Mouse (Mus musculus): Measurements from ENCODE around the gene Sept9. TPM values are rescaled to one million over a fixed set of nuclear protein-coding genes. Genes with fewer than 3 reads are reported as not detected.

Sept9 gene
- total and polyA plus RNA-seq, 2 experiments from 2014 or later: 112 TPM

DNA sequence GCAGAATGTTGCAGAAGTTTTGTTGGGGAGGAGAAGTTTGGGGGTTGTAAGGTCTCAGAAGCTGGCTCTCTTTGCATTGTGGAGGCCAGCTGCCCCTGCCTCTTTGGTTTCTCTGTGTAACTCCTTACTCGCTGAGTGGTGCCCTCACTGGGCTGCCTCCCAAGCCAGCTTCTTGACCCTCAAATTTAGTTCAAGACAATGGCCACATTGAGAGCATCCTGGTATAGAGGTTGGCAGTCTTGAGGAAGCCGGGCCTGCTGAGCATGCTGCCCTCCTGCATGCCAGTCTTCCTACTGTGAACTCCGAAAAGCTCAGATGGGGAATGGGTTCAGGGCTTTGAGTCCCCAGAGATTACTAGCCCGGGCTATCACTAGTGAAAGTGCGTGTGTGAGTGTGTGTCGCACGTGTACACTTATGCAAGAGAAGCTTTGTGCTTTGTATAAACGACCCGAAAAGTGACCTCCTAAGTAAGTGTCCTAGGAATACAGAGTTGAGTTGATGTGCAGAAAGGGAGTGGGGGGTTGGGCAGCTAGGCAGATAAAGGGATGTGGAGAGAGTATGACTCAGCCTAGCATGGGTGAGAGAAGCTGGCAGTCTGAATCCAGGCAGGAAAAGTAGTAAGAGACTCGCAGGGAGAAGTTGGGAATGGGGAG, 69.0 kb downstream of the Sept9 start:
- H3K4me2 ChIP-seq (ENCODE audit: low read depth): no peak overlapping the region
- no peaks in the 10 kb centered on the region for H3K27me3 ChIP-seq (ENCODE audit: insufficient read depth, low read length)
- 35% methylated on average over 10 of the region's 10 CpGs for WGBS
- ATAC-seq (no peak), DNase-seq (no peak)
- H3K36me3 ChIP-seq (ENCODE audit: insufficient read depth): no peaks in the 10 kb centered on the region
- H3K9me3 ChIP-seq (ENCODE audit: low read length): no peaks in the 10 kb centered on the region
- no peak overlapping the region for H3K4me3 ChIP-seq (ENCODE audit: low read depth, low read length)
- peaks cover 10% of the 10 kb centered on the region; the same call in 1 of the 2 replicates for H3K4me1 ChIP-seq (ENCODE audit: insufficient read depth)
- no peak overlapping the region for H3K27ac ChIP-seq (ENCODE audit: low read depth, low read length)
- TF ChIP-seq CTCF (IDR thresholded peaks at IDR 0.05; ENCODE audit: low read depth): no peak
- no peak overlapping the region for H3K9ac ChIP-seq

DNA sequence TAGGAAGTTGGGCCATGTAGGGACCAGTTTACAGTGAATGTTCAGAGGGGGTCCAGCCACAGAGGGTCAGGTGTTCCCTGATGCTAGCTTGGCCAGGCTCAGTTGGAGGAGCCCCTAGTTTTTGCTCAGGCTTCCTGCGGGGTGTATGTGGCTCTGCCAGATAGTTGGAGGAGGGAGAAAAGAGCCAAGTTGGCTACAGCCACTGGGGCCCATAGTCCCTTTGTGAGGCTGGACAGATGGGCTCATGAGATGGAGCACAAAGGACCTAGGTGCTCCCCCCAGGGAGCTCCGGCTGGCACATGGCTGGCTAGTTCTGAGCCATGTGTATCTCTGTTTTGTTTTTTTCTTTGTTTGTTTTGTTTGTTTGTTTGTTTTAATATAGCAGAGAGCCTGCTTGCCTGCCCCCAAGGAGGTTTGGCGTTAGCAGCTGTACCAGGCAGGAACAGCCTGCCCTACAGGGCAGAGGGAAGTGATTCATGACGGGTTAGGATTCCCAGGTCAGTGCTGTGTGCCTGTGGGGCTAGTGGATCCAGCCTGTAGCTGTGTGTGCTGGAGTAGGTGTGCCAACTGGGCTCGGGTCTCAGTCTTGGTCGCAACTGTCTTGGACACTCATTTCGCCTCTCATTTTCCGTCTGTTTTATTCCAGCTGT, 69.7 kb downstream of the Sept9 start:
- no peaks in the 10 kb centered on the region for H3K36me3 ChIP-seq (ENCODE audit: insufficient read depth)
- H3K4me3 ChIP-seq (ENCODE audit: low read depth, low read length): no peak overlapping the region
- no peaks in the 10 kb centered on the region for H3K9me3 ChIP-seq (ENCODE audit: low read length)
- H3K27me3 ChIP-seq (ENCODE audit: insufficient read depth, low read length): no peaks in the 10 kb centered on the region
- DNase-seq: peak; percentile 25
- 42% methylated on average over 8 of the region's 8 CpGs for WGBS
- no peak overlapping the region for H3K4me2 ChIP-seq (ENCODE audit: low read depth)
- ATAC-seq: no peak
- H3K4me1 ChIP-seq (ENCODE audit: insufficient read depth): peaks cover 10% of the 10 kb centered on the region; the same call in 1 of the 2 replicates
- no peak overlapping the region for H3K9ac ChIP-seq
- 0 out of 2 replicates have a peak overlapping the region, but pooled peaks have one; percentile 29 for H3K27ac ChIP-seq (ENCODE audit: low read depth, low read length)
- no peak for TF ChIP-seq CTCF (IDR thresholded peaks at IDR 0.05; ENCODE audit: low read depth)

DNA sequence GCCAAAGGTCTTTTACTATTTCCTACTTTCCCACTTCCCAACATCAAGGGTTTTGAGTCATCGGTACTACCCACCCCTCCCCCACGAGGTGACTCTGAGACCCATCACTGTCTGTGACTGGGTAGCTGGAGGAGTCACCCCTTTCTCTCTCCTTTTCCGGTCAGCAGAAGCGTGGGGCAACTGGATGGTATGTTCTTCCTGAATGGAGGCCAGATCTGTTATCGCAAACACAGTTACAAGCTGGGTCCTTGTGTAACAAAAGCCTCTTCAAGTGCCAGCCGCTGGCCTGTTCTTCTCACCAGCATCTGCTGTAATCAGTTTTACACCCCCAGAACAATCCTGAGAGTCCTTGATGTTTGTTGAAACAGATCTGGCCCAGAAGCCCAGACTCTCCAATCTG, 70.5 kb downstream of the Sept9 start:
- Histone ChIP-seq H3K9me3 (ENCODE audit: low read length) (no peaks in the 10 kb centered on the region), H3K9ac (no peak overlapping the region), H3K4me3 (ENCODE audit: low read depth, low read length) (no peak overlapping the region), H3K36me3 (ENCODE audit: insufficient read depth) (no peaks in the 10 kb centered on the region), H3K4me1 (ENCODE audit: insufficient read depth) (peaks cover 10% of the 10 kb centered on the region; the same call in 1 of the 2 replicates), H3K4me2 (ENCODE audit: low read depth) (no peak overlapping the region), H3K27me3 (ENCODE audit: insufficient read depth, low read length) (no peaks in the 10 kb centered on the region), H3K27ac (ENCODE audit: low read depth, low read length) (no peak overlapping the region)
- ATAC-seq (no peak), DNase-seq (no peak)
- TF ChIP-seq CTCF (IDR thresholded peaks at IDR 0.05; ENCODE audit: low read depth): no peak
- WGBS: 60% methylated on average over 6 of the region's 6 CpGs

DNA sequence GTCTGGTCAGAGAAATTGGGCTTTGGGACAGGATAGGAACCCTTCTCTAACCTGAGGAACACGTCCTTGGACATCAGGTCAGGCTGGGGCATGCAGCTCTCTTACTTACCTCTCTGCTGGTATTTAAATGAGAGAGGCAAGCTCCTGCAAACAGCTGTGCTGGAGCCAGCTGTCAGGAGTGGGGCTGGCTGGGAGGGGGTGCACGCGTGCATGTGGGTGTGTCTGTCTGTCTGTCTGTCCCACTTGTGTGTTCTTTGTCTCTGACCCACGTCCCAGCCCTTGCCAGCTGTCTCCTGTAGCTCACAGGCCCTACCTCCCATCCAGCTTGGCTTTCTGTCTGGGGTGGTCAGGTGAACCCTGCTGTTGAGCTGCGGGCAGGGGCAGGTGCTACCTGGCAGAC, 75.5 kb downstream of the Sept9 start:
- no peaks in the 10 kb centered on the region for H3K27me3 ChIP-seq (ENCODE audit: insufficient read depth, low read length)
- DNase-seq (no peak), ATAC-seq (no peak)
- no peak overlapping the region for H3K4me3 ChIP-seq (ENCODE audit: low read depth, low read length)
- TF ChIP-seq CTCF (IDR thresholded peaks at IDR 0.05; ENCODE audit: low read depth): no peak
- no peaks in the 10 kb centered on the region for H3K9me3 ChIP-seq (ENCODE audit: low read length)
- H3K9ac ChIP-seq: no peak overlapping the region
- H3K27ac ChIP-seq (ENCODE audit: low read depth, low read length): no peak overlapping the region
- WGBS: 71% methylated on average over 5 of the region's 5 CpGs
- no peaks in the 10 kb centered on the region for H3K36me3 ChIP-seq (ENCODE audit: insufficient read depth)
- H3K4me1 ChIP-seq (ENCODE audit: insufficient read depth): 0 out of 2 replicates have a peak, but pooled peaks cover 1% of the 10 kb centered on the region
- H3K4me2 ChIP-seq (ENCODE audit: low read depth): no peak overlapping the region

DNA sequence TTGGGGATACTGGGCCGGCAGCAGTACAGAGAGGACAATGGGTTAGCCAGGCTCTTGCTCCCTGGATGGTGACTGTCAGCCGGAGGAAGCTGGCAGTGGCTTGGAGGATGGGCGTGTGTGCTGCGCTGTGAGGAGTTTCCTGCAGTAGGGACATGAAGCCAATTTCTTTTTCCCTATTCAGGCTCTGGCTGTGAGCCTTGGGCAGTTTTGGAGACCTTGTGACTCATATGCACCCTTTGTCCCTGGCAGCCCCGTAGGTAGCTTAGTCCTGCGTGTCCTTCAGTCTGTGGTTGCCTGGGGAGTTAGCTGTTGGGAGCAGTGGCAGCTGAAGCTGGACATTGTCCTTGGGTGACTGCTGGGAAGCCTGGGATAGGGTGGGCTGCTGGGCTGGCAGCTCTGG, 76.5 kb downstream of the Sept9 start:
- Histone ChIP-seq H3K4me2 (ENCODE audit: low read depth) (no peak overlapping the region), H3K4me3 (ENCODE audit: low read depth, low read length) (no peak overlapping the region), H3K27ac (ENCODE audit: low read depth, low read length) (no peak overlapping the region), H3K36me3 (ENCODE audit: insufficient read depth) (no peaks in the 10 kb centered on the region), H3K27me3 (ENCODE audit: insufficient read depth, low read length) (no peaks in the 10 kb centered on the region), H3K4me1 (ENCODE audit: insufficient read depth) (no peaks in the 10 kb centered on the region), H3K9me3 (ENCODE audit: low read length) (no peaks in the 10 kb centered on the region), H3K9ac (no peak overlapping the region)
- no peak for TF ChIP-seq CTCF (IDR thresholded peaks at IDR 0.05; ENCODE audit: low read depth)
- DNase-seq (peak; percentile 36), ATAC-seq (peak; percentile 73)
- 22% methylated on average over 6 of the region's 6 CpGs for WGBS

DNA sequence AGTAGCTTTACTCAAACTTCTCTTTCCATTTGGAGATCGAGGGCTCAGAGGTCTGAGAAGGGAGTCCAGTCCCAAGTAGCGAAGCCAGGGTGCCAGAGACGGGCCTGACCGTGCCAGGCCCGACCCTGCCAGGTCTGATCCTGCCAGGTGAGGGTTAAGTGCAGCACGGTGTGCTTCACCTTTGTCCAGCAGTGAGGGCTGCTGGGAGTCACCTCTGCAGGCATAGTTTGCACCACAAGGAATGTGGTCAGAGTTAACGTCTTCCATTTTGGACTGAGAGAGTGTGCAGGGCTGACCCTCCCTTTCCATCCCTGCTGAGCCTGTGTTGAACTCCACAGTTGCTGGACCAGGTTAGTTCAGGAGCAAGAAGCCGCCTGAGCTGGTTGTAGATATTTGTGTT, 77.5 kb downstream of the Sept9 start:
- Histone ChIP-seq H3K9ac (no peak overlapping the region), H3K27me3 (ENCODE audit: insufficient read depth, low read length) (no peaks in the 10 kb centered on the region), H3K4me2 (ENCODE audit: low read depth) (no peak overlapping the region), H3K4me1 (ENCODE audit: insufficient read depth) (no peaks in the 10 kb centered on the region), H3K36me3 (ENCODE audit: insufficient read depth) (no peaks in the 10 kb centered on the region), H3K27ac (ENCODE audit: low read depth, low read length) (no peak overlapping the region), H3K9me3 (ENCODE audit: low read length) (no peaks in the 10 kb centered on the region), H3K4me3 (ENCODE audit: low read depth, low read length) (no peak overlapping the region)
- 76% methylated on average over 8 of the region's 8 CpGs for WGBS
- ATAC-seq (no peak), DNase-seq (no peak)
- TF ChIP-seq CTCF (IDR thresholded peaks at IDR 0.05; ENCODE audit: low read depth): no peak

DNA sequence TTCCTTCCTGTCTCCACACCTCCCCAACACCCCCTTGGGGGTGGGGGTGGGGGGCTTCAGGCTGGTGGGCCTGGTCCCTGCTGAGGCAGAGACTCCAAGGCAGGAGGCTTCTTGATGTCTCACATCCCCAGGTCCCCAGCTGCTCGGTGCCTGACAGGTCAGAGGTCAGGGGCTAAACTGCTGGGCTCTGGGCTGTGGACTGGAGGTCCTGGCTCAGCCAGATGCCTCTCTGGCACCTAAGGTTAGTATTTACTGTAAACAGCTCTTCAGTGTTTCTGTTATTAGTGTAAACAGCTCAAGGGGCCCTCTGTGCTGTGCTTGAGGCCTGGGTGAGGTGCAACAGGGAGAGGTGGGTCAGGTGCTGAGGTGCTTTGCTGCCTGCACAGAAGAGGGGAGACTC, 78.7 kb downstream of the Sept9 start:
- Histone ChIP-seq H3K27ac (ENCODE audit: low read depth, low read length) (no peak overlapping the region), H3K4me2 (ENCODE audit: low read depth) (no peak overlapping the region), H3K4me3 (ENCODE audit: low read depth, low read length) (no peak overlapping the region), H3K9ac (no peak overlapping the region), H3K27me3 (ENCODE audit: insufficient read depth, low read length) (no peaks in the 10 kb centered on the region), H3K4me1 (ENCODE audit: insufficient read depth) (no peaks in the 10 kb centered on the region), H3K9me3 (ENCODE audit: low read length) (no peaks in the 10 kb centered on the region), H3K36me3 (ENCODE audit: insufficient read depth) (no peaks in the 10 kb centered on the region)
- ATAC-seq (no peak), DNase-seq (no peak)
- no peak for TF ChIP-seq CTCF (IDR thresholded peaks at IDR 0.05; ENCODE audit: low read depth)
- 50% methylated on average over 1 of the region's 1 CpGs for WGBS
